Mouse (Mus musculus): ENCODE data around the gene Fam83e.

Gene Fam83e

GRCm38 (mm10) chr7:45720413-45721233 lies at the start of gene Fam83e:
Gene Fam83e (plus strand): TSS chr7:45721212.
- no peak for DNase-seq (ENCODE audit: extremely low spot score, low spot score)

GRCm38 (mm10) chr7:45677627-45678295 lies 43.3 kb upstream of the Fam83e start:
- no peak for DNase-seq (ENCODE audit: extremely low spot score, low spot score)

- no peak for DNase-seq (ENCODE audit: extremely low spot score, low spot score)
Observed at GRCm38 (mm10) chr7:45678513-45678912, 42.5 kb upstream of the Fam83e start.

- no peak for DNase-seq (ENCODE audit: extremely low spot score, low spot score)
Observed at GRCm38 (mm10) chr7:45679966-45680621, 40.9 kb upstream of the Fam83e start.

- no peak for DNase-seq (ENCODE audit: extremely low spot score, low spot score)
Observed at GRCm38 (mm10) chr7:45681046-45681736, 39.8 kb upstream of the Fam83e start.

DNA sequence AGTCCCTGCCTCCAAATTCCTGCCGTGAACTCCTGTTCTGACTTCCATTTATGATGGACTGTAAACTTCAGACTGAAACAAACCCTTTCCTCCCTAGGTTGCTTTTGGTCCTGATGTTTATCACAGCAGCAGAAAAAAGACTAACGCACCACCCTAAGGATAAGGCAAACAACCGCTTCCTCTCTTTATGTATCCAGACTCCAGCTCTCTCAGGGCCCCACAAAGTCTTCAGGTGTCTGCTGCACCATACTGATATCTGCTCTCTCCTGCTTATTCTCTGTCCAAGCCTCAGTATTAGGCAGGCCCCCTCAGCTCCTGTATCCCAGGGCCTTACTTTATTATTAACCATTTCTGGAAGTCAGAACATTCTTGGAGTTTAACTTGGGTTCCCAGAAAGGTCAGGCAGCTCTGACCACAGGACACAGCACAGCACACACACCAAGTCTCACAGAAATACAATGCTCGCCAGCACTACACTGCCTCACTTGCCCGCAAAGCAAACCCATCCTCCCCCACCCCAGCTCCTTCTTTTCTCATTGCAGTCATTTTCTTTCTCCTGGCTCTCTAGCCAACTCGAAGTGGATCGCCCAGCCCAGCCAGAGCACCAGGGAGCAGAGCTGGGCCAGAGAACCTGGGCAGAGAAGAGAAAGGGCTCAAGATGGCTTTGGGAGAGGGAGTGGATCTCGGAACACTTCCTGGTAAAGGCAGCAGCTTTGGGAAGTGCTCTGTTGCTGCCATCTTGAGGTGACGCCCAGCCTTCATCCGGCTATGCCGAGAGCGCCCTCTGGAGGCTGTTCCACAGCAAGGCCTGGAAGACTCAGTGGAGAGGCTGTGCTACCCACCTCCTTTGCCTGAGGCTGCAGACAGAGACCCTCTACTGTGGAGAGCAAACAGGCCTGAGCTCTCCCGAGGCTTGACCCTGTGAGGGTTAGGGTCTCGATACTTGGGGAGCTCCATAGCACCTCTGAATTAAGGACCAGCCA lies 38.6 kb upstream of the Fam83e start:
- peak; percentile 94 for DNase-seq (ENCODE audit: extremely low spot score, low spot score)

- DNase-seq (ENCODE audit: extremely low spot score, low spot score), result no peak
Observed at GRCm38 (mm10) chr7:45683396-45684050, 37.5 kb upstream of the Fam83e start, which contains the start of gene Ntn5. Gene Ntn5 (plus strand): TSS chr7:45684022.

DNA sequence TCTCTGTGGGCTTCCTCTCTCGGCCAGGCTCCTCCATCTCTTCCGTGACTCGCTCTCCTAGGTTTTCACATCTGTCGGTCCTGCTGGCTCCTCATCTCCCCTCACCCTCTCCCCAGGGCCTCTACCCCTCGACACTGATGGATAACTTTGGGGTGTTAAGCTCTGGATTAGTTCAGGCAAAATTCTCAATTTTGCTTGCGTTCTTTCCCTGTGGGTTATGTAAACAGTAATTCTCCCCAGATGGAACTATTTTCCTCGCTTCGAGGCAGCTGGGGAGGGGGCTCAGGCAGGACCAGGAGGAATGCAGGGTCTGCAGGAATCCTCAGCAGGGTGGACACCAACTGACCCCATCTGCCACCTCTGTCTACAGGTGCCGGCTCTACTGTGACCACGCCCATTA lies 35.2 kb upstream of the Fam83e start:
- DNase-seq (ENCODE audit: extremely low spot score, low spot score), result no peak

- no peak for DNase-seq (ENCODE audit: extremely low spot score, low spot score)
Observed at GRCm38 (mm10) chr7:45686841-45687240, 34.2 kb upstream of the Fam83e start.

GRCm38 (mm10) chr7:45689099-45689498 lies 31.9 kb upstream of the Fam83e start:
- DNase-seq (ENCODE audit: extremely low spot score, low spot score), result no peak

GRCm38 (mm10) chr7:45689800-45690199 lies 31.2 kb upstream of the Fam83e start:
- DNase-seq (ENCODE audit: extremely low spot score, low spot score), result no peak

DNA sequence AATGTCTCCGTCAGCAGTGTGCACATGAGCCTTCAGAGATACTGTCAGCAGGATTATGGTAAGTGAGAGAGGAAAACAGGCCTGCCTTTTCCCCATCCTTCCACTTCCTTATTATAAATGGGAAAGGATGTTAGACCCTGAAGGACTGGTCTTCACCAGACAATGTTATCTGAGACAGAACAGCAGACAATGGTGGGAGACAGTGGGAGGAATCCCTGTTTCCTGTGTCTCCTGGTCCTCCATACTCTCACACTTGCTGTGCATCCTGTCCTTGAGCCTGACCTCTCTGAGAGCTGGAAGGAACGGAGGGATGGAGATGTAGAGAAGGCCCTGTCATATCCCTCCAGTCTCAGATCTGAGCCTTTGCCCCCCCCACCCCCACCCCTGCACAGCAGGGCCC lies 28.6 kb upstream of the Fam83e start:
- DNase-seq (ENCODE audit: extremely low spot score, low spot score), result no peak

- DNase-seq (ENCODE audit: extremely low spot score, low spot score), result no peak
Observed at GRCm38 (mm10) chr7:45693921-45694591, 27.0 kb upstream of the Fam83e start, which contains the start of gene Sec1. Gene Sec1 (minus strand): TSS chr7:45694402.

DNA sequence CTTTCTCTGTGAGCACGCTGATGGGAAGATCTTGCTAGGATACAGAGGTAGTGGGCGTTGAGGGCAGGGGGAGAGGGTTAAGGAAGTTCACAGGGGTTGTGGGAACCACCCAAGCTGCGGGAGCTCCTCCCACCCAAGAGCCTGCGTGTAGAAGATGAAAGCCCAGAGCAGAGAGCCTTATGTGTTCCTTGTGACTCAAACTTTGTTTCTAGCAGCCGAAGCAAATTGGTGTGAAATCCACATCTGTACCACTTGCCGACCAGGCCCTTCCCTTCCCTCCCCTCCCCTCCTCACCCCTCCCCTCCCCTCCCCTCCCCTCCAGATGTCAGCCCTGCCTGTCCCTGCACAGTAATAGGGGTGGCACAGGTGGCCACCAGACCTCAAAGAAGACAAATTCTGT lies 25.9 kb upstream of the Fam83e start:
- DNase-seq (ENCODE audit: extremely low spot score, low spot score), result peak; percentile 70

- DNase-seq (ENCODE audit: extremely low spot score, low spot score), result no peak
Observed at GRCm38 (mm10) chr7:45697894-45698293, 23.1 kb upstream of the Fam83e start.

DNA sequence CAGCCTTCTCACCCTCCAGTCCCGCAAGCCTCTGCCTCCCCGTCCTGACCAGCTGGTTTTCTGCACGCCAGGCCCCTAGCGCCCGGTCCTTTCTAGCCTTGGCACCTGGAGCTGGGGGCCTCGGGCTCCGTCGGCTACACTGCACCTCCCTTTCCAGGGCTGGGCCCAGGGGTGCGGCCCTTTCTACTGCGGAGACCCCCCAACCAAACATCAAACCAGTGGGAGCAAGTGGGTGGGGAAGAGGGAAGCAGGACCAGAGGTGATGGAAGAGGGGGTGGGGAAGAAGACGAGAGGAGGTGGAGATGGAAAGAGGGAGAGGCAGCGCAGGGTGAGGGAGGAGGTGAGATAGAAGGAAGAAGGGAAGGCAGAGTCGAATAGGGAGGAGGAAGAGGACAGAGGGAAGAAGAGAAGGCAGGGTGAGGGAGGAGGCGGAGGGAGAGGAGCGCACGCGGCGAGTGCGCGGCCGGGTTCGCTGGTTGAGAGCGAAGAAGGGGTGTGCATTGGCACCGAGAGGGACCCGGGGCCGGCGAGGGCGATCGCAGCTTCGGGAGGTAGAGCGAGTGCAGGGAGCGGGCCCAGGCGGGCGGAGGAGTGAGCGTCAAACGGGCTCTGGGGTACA lies 21.4 kb upstream of the Fam83e start, which contains the start of gene Car11:
Car11 (plus strand) TSS at position 321 of the 619 bp plus-strand sequence.
- no peak for DNase-seq (ENCODE audit: extremely low spot score, low spot score)

DNA sequence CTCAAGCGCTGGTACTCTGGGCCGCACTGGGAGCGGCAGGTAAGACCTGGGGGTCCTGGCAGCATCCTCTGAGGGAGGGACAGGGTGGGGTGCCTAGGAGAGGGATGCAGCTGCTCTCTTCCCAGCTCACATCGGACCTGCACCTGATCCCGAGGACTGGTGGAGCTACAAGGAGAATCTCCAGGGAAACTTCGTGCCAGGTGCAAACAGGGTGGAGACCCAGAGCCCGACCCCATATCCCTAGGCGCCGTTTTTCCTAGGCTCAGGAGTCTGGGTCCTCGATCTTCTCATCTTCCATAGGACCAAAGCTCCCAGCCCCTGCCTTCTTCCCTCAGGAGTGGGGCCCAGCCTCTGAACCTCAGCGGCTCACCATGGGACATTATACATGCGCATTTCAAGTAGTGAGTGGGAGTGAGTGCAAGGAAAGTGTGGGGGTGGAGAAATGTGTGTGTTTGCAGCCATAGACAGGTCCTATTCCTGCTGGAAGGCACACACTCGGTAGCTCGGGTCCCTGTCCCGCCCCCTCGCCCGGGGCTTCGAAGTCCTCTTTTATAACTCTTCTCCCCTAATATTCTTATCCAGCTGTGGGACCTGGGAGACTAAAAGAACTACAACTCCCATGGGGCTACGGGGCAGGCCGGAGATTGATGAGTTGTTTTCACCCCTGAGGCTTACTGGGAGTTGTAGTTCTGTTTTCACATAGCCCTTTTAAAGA lies 20.6 kb upstream of the Fam83e start:
- peak; percentile 69 for DNase-seq (ENCODE audit: extremely low spot score, low spot score)

- no peak for DNase-seq (ENCODE audit: extremely low spot score, low spot score)
Observed at GRCm38 (mm10) chr7:45701072-45701471, 19.9 kb upstream of the Fam83e start.
